Mouse (Mus musculus) spleen, adult 10 weeks (tissue): ENCODE measurements around the gene Pex1. TPM values are rescaled to one million over a fixed set of nuclear protein-coding genes. Genes with fewer than 3 reads are reported as not detected.

Experiments used
- polyA plus RNA-seq: library from polyadenylated mRNA; stranded (reverse); fragments of 350-450 nt; fragmentation: Illumina TruSeq; extraction: RNeasy Lipid Tissue Mini Kit (QIAGEN cat#74804); gene quantifications from one replicate; pipeline ENCODE4 v1.2.3, GENCODE M21; 2015; ENCODE audit warnings: low replicate concordance; ENCODE audit not compliant: insufficient read depth

Pex1 gene
- polyA plus RNA-seq: 29.2 TPM

GRCm38 (mm10) chr5:3595693-3596398, at the start of gene Pex1:
TSS of gene Pex1 (plus strand) at chr5:3596066.

GRCm38 (mm10) chr5:3571266-3571665, 24.6 kb upstream of the Pex1 start, which contains the start of gene 1700109H08Rik:
TSS of gene 1700109H08Rik (plus strand) at chr5:3571566.

GRCm38 (mm10) chr5:3596399-3596766, 517 bp downstream of the Pex1 start, which contains the start of gene Rbm48:
TSS of gene Rbm48 (minus strand) at chr5:3596585.

GRCm38 (mm10) chr5:3650881-3651280, 55.0 kb downstream of the Pex1 start, which contains the start of gene Tmbim7:
TSS of gene Tmbim7 (plus strand) at chr5:3651181.

GRCm38 (mm10) chr5:3657085-3657484, 61.2 kb downstream of the Pex1 start, which contains the start of gene Gatad1:
TSS of gene Gatad1 (minus strand) at chr5:3657185.

Other genes with a start within 250 kb of the Pex1 start
- gene Fam133b, start 52.2 kb upstream of the Pex1 start, polyA plus RNA-seq: 55.7 TPM
- 8.0 TPM for gene 1700109H08Rik, start 24.5 kb upstream of the Pex1 start, polyA plus RNA-seq
- 21.6 TPM for gene Rbm48, start 519 bp downstream of the Pex1 start, polyA plus RNA-seq
- not detected for gene Tmbim7, start 55.1 kb downstream of the Pex1 start, polyA plus RNA-seq
- 95.5 TPM for gene Gatad1, start 61.1 kb downstream of the Pex1 start, polyA plus RNA-seq
- 34.6 TPM for gene Ankib1, start 206.9 kb downstream of the Pex1 start, polyA plus RNA-seq
- 95.5 TPM for gene Krit1, start 207.1 kb downstream of the Pex1 start, polyA plus RNA-seq
- gene Lrrd1, start 249.1 kb downstream of the Pex1 start, polyA plus RNA-seq: not detected